Mouse (Mus musculus) urinary bladder, postnatal 25 days (tissue): ENCODE data around the gene Btbd35f28.
"Not testable (repeated sequence)": the region's sequence is repeated elsewhere in the genome, so short reads cannot be mapped to it uniquely, and the experiment has no call there.

Source experiments
- DNase-seq: peaks from one replicate; pipeline ENCODE4 v3.0.0; 2022; ENCODE audit warnings: low spot score

Gene Btbd35f28

GRCm38 (mm10) chrX:4196276-4196675, at the start of gene Btbd35f28:
Gene Btbd35f28, plus strand, starts transcription at chrX:4196576.
- DNase-seq, result not testable (repeated sequence)
